Mouse (Mus musculus) stomach, embryonic 14.5 days (tissue): Measurements from ENCODE around the gene Atp6v1g2. TPM values are rescaled to one million over a fixed set of nuclear protein-coding genes. Genes with fewer than 3 reads are reported as not detected.

Source experiments
- ATAC-seq: fragments of 200-750 bp; cut with Nextera tagmentation; 2 replicates; pipeline ENCODE4 v1.8.0; 2017; ENCODE audit warnings: low read depth, moderate TSS enrichment; ENCODE audit not compliant: insufficient number of reproducible peaks, insufficient read depth, low FRiP score
- H3K27ac ChIP-seq: fragments of 300-500 bp; sonication (generic); 2 replicates; pipeline ENCODE4 v1.5.1; 2014; ENCODE audit warnings: mild to moderate bottlenecking, low read length, moderate library complexity, mixed read lengths
- H3K27me3 ChIP-seq: fragments of 300-500 bp; sonication (generic); 2 replicates; pipeline ENCODE4 v1.6.1; 2014; ENCODE audit warnings: low read length, control low read depth, mixed read lengths; ENCODE audit not compliant: control insufficient read depth, insufficient read depth
- H3K36me3 ChIP-seq: fragments of 300-500 bp; sonication (generic); 2 replicates; pipeline ENCODE4 v1.6.1; 2014; ENCODE audit warnings: mild to moderate bottlenecking, control low read depth, low read length, moderate library complexity, mixed read lengths; ENCODE audit not compliant: control insufficient read depth, insufficient read depth
- H3K4me1 ChIP-seq: fragments of 300-500 bp; sonication (generic); 2 replicates; pipeline ENCODE4 v1.6.1; 2014; ENCODE audit warnings: low read length, control low read depth, mixed read lengths; ENCODE audit not compliant: control insufficient read depth, insufficient read depth
- H3K4me2 ChIP-seq: fragments of 300-500 bp; sonication (generic); replicated peaks from 2 replicates; pipeline ENCODE4 v1.6.1; 2014; ENCODE audit warnings: low read depth, low read length, control low read depth
- H3K4me3 ChIP-seq: fragments of 300-500 bp; sonication (generic); 2 replicates; pipeline ENCODE4 v1.5.1; 2014; ENCODE audit warnings: low read depth, low read length, control low read depth
- H3K9ac ChIP-seq: fragments of 300-500 bp; sonication (generic); replicated peaks from 2 replicates; pipeline ENCODE4 v1.6.1; 2014; ENCODE audit warnings: low read depth, mild to moderate bottlenecking, control low read depth, low read length, moderate library complexity, mixed read lengths
- H3K9me3 ChIP-seq: fragments of 300-500 bp; sonication (generic); 2 replicates; pipeline ENCODE4 v1.6.1; 2016; ENCODE audit warnings: low read depth, low read length, control low read depth; ENCODE audit not compliant: control insufficient read depth
- WGBS: fragments of 180-500 bp; shearing (Covaris S2); extraction: QIAGEN DNeasy Blood & Tissue Kit; methylation state at CpG from one replicate; pipeline ENCODE4 v1.1.7; 2014; 5-methylcytosine and 5-hydroxymethylcytosine counted together
- polyA plus RNA-seq: library from polyadenylated mRNA; unstranded; fragments of >200 nt; fragmentation: Nextera tagmentation; extraction: Ambion mirVana; gene quantifications from 2 replicates; pipeline ENCODE4 v1.2.1, GENCODE M21; 2014

The Atp6v1g2 gene
- polyA plus RNA-seq, 1 experiment from 2014 or later: 8.1 TPM

GRCm38 (mm10) chr17:35272249-35272648 lies 38.8 kb downstream of the Atp6v1g2 start:
- no peaks in the 10 kb centered on the region for H3K27me3 ChIP-seq
- H3K27ac ChIP-seq: no peak overlapping the region
- no peak overlapping the region for H3K9ac ChIP-seq
- no peaks in the 10 kb centered on the region for H3K36me3 ChIP-seq
- no peak overlapping the region for H3K4me3 ChIP-seq
- 57% methylated on average over 3 of the region's 3 CpGs for WGBS
- H3K4me2 ChIP-seq: no peak overlapping the region
- ATAC-seq: no peak
- no peaks in the 10 kb centered on the region for H3K9me3 ChIP-seq
- H3K4me1 ChIP-seq: no peaks in the 10 kb centered on the region

- WGBS: 4% methylated on average over 11 of the region's 11 CpGs
- H3K4me1 ChIP-seq: no peaks in the 10 kb centered on the region
- no peak overlapping the region for H3K27ac ChIP-seq
- no peaks in the 10 kb centered on the region for H3K36me3 ChIP-seq
- no peak overlapping the region for H3K4me3 ChIP-seq
- no peak for ATAC-seq
- H3K9me3 ChIP-seq: no peaks in the 10 kb centered on the region
- no peak overlapping the region for H3K9ac ChIP-seq
- no peaks in the 10 kb centered on the region for H3K27me3 ChIP-seq
- H3K4me2 ChIP-seq: no peak overlapping the region
Measured at GRCm38 (mm10) chr17:35274770-35275169, 41.3 kb downstream of the Atp6v1g2 start.

- no peak overlapping the region for H3K4me2 ChIP-seq
- no peak overlapping the region for H3K4me3 ChIP-seq
- no peaks in the 10 kb centered on the region for H3K36me3 ChIP-seq
- no peaks in the 10 kb centered on the region for H3K4me1 ChIP-seq
- no peaks in the 10 kb centered on the region for H3K9me3 ChIP-seq
- H3K9ac ChIP-seq: no peak overlapping the region
- ATAC-seq: no peak
- no peaks in the 10 kb centered on the region for H3K27me3 ChIP-seq
- H3K27ac ChIP-seq: no peak overlapping the region
- 10% methylated on average over 13 of the region's 13 CpGs for WGBS
Measured at GRCm38 (mm10) chr17:35276304-35276864, 42.9 kb downstream of the Atp6v1g2 start.

- H3K36me3 ChIP-seq: no peaks in the 10 kb centered on the region
- no peaks in the 10 kb centered on the region for H3K27me3 ChIP-seq
- H3K4me1 ChIP-seq: no peaks in the 10 kb centered on the region
- H3K9me3 ChIP-seq: no peaks in the 10 kb centered on the region
- no peak for ATAC-seq
- no peak overlapping the region for H3K9ac ChIP-seq
- H3K4me2 ChIP-seq: no peak overlapping the region
- 78% methylated on average over 8 of the region's 8 CpGs for WGBS
- H3K27ac ChIP-seq: no peak overlapping the region
- H3K4me3 ChIP-seq: no peak overlapping the region
Measured at GRCm38 (mm10) chr17:35278049-35278448, 44.6 kb downstream of the Atp6v1g2 start.

GRCm38 (mm10) chr17:35278957-35279688 lies 45.7 kb downstream of the Atp6v1g2 start:
- Histone ChIP-seq H3K27ac (no peak overlapping the region), H3K4me1 (no peaks in the 10 kb centered on the region), H3K36me3 (no peaks in the 10 kb centered on the region), H3K9me3 (no peaks in the 10 kb centered on the region), H3K27me3 (no peaks in the 10 kb centered on the region), H3K4me2 (no peak overlapping the region), H3K9ac (no peak overlapping the region), H3K4me3 (no peak overlapping the region)
- 85% methylated on average over 13 of the region's 13 CpGs for WGBS
- ATAC-seq: no peak

GRCm38 (mm10) chr17:35280276-35280675 lies 46.8 kb downstream of the Atp6v1g2 start:
- no peak overlapping the region for H3K27ac ChIP-seq
- 61% methylated on average over 3 of the region's 3 CpGs for WGBS

GRCm38 (mm10) chr17:35285431-35285830 lies 52.0 kb downstream of the Atp6v1g2 start:
- no peak overlapping the region for H3K4me2 ChIP-seq
- H3K27me3 ChIP-seq: no peaks in the 10 kb centered on the region
- no peak overlapping the region for H3K27ac ChIP-seq
- H3K9me3 ChIP-seq: no peaks in the 10 kb centered on the region
- no peaks in the 10 kb centered on the region for H3K36me3 ChIP-seq
- no peak overlapping the region for H3K4me3 ChIP-seq
- H3K9ac ChIP-seq: no peak overlapping the region
- no peaks in the 10 kb centered on the region for H3K4me1 ChIP-seq
- no peak for ATAC-seq

More at GRCm38 (mm10) chr17:35280276-35280675, 46.8 kb downstream of the Atp6v1g2 start:
- H3K4me2 ChIP-seq: no peak overlapping the region
- H3K9ac ChIP-seq: no peak overlapping the region
- no peaks in the 10 kb centered on the region for H3K27me3 ChIP-seq
- H3K4me1 ChIP-seq: no peaks in the 10 kb centered on the region
- no peaks in the 10 kb centered on the region for H3K9me3 ChIP-seq
- no peak overlapping the region for H3K4me3 ChIP-seq
- H3K36me3 ChIP-seq: no peaks in the 10 kb centered on the region
- ATAC-seq: no peak
